Mouse (Mus musculus) heart, adult 2 months (tissue): ENCODE measurements at regions not wholly inside any gene's neighbourhood (a gene's known extent, or its start where the extent isn't known, plus 50 kb on each side); places are given as distances from the start of the nearest gene placed in this dataset.

ENCODE experiments used
- EP300 ChIP-seq: fragments of 200-500 bp; IDR thresholded peaks from 2 replicates; pipeline ENCODE4 v1.6.1; 2011; ENCODE audit warnings: low read depth, low read length, control low read depth; ENCODE audit not compliant: insufficient read depth
- POLR2A ChIP-seq: fragments of 200-500 bp; IDR thresholded peaks from 2 replicates; pipeline ENCODE4 v1.6.1; 2011; ENCODE audit warnings: mild to moderate bottlenecking, low read depth, low read length, control low read depth; ENCODE audit not compliant: insufficient read depth

DNA sequence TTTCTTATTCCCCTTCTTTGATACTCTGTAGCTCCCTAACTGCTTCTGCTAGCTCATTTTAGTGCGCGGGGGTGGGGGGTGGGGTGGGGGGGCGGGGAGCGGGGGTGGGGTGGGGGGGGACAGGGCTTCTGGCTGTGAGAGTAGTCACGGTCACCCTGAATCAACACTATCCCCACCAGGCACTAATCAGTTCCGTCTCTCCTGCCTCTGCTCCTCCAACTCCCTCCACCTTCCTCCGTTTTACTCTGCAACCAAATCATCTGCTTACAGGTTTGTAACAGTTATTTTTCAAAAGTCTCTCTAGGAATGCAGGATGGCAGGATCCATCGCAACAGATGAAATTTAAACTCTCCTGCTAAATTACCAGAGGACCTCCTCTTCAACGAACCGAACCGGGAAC lies 67.5 kb upstream of the Prdm9 start:
- TF ChIP-seq EP300 (no peak), POLR2A (no peak)
